Mouse (Mus musculus): ENCODE measurements around the gene Fbn1. TPM values are rescaled to one million over a fixed set of nuclear protein-coding genes. Genes with fewer than 3 reads are reported as not detected.

Fbn1 gene
- polyA plus RNA-seq, 1 experiment = 16.1 TPM

- no peak for DNase-seq (ENCODE audit: low spot score)
Measured at GRCm38 (mm10) chr2:125337239-125337638, 170.6 kb downstream of the Fbn1 start.

- DNase-seq (ENCODE audit: low spot score) = no peak
Measured at GRCm38 (mm10) chr2:125335206-125335605, 172.6 kb downstream of the Fbn1 start.

GRCm38 (mm10) chr2:125334163-125334562 lies 173.6 kb downstream of the Fbn1 start:
- no peak for DNase-seq (ENCODE audit: low spot score)

- DNase-seq (ENCODE audit: low spot score) = no peak
Measured at GRCm38 (mm10) chr2:125331581-125331980, 176.2 kb downstream of the Fbn1 start.

- DNase-seq (ENCODE audit: low spot score) = no peak
Measured at GRCm38 (mm10) chr2:125330506-125330905, 177.3 kb downstream of the Fbn1 start.

- no peak for DNase-seq (ENCODE audit: low spot score)
Measured at GRCm38 (mm10) chr2:125325125-125325855, 182.5 kb downstream of the Fbn1 start.

- DNase-seq (ENCODE audit: low spot score) = no peak
Measured at GRCm38 (mm10) chr2:125324455-125324854, 183.3 kb downstream of the Fbn1 start.

GRCm38 (mm10) chr2:125323347-125323746 lies 184.4 kb downstream of the Fbn1 start:
- DNase-seq (ENCODE audit: low spot score) = no peak

- DNase-seq (ENCODE audit: low spot score) = no peak
Measured at GRCm38 (mm10) chr2:125322581-125322980, 185.2 kb downstream of the Fbn1 start.

GRCm38 (mm10) chr2:125321071-125321470 lies 186.7 kb downstream of the Fbn1 start:
- DNase-seq (ENCODE audit: low spot score) = no peak

GRCm38 (mm10) chr2:125319651-125320050 lies 188.1 kb downstream of the Fbn1 start:
- no peak for DNase-seq (ENCODE audit: low spot score)

GRCm38 (mm10) chr2:125318371-125319061 lies 189.3 kb downstream of the Fbn1 start:
- no peak for DNase-seq (ENCODE audit: low spot score)

- DNase-seq (ENCODE audit: low spot score) = no peak
Measured at GRCm38 (mm10) chr2:125315203-125315602, 192.6 kb downstream of the Fbn1 start.

GRCm38 (mm10) chr2:125314169-125314925 lies 193.4 kb downstream of the Fbn1 start:
- no peak for DNase-seq (ENCODE audit: low spot score)

GRCm38 (mm10) chr2:125309710-125310109 lies 198.1 kb downstream of the Fbn1 start:
- no peak for DNase-seq (ENCODE audit: low spot score)

- DNase-seq (ENCODE audit: low spot score) = no peak
Measured at GRCm38 (mm10) chr2:125305671-125306070, 202.1 kb downstream of the Fbn1 start.

GRCm38 (mm10) chr2:125304746-125305145 lies 203.0 kb downstream of the Fbn1 start:
- DNase-seq (ENCODE audit: low spot score) = no peak

- no peak for DNase-seq (ENCODE audit: low spot score)
Measured at GRCm38 (mm10) chr2:125303764-125304384, 203.9 kb downstream of the Fbn1 start.

GRCm38 (mm10) chr2:125302625-125302924 lies 205.2 kb downstream of the Fbn1 start:
- no peak for DNase-seq (ENCODE audit: low spot score)

GRCm38 (mm10) chr2:125301877-125302624 lies 205.7 kb downstream of the Fbn1 start:
- DNase-seq (ENCODE audit: low spot score) = no peak

GRCm38 (mm10) chr2:125298841-125299240 lies 209.0 kb downstream of the Fbn1 start:
- DNase-seq (ENCODE audit: low spot score) = no peak

GRCm38 (mm10) chr2:125295526-125295925 lies 212.3 kb downstream of the Fbn1 start:
- DNase-seq (ENCODE audit: low spot score) = no peak
